Mouse (Mus musculus): ENCODE data around the gene Nap1l1.
"Not testable (repeated sequence)": the region's sequence is repeated elsewhere in the genome, so short reads cannot be mapped to it uniquely, and the experiment has no call there.

The Nap1l1 gene

GRCm38 (mm10) chr10:111479599-111479998, 6.6 kb downstream of the Nap1l1 start:
- no peak for DNase-seq (ENCODE audit: low spot score)

GRCm38 (mm10) chr10:111482654-111483053, 9.6 kb downstream of the Nap1l1 start:
- no peak for DNase-seq (ENCODE audit: low spot score)

- DNase-seq (ENCODE audit: low spot score), result no peak
Observed at GRCm38 (mm10) chr10:111484079-111484478, 11.1 kb downstream of the Nap1l1 start.

- DNase-seq (ENCODE audit: low spot score), result no peak
Observed at GRCm38 (mm10) chr10:111488793-111489192, 15.8 kb downstream of the Nap1l1 start.

- not testable (repeated sequence) for DNase-seq (ENCODE audit: low spot score)
Observed at GRCm38 (mm10) chr10:111490079-111490478, 17.1 kb downstream of the Nap1l1 start.

- no peak for DNase-seq (ENCODE audit: low spot score)
Observed at GRCm38 (mm10) chr10:111495888-111496287, 22.9 kb downstream of the Nap1l1 start.

GRCm38 (mm10) chr10:111499892-111500291, 26.9 kb downstream of the Nap1l1 start:
- DNase-seq (ENCODE audit: low spot score), result no peak

- DNase-seq (ENCODE audit: low spot score), result peak; percentile 83
Observed at GRCm38 (mm10) chr10:111503071-111503470, 30.0 kb downstream of the Nap1l1 start.

GRCm38 (mm10) chr10:111503716-111504115, 30.7 kb downstream of the Nap1l1 start:
- DNase-seq (ENCODE audit: low spot score), result no peak

- DNase-seq (ENCODE audit: low spot score), result no peak
Observed at GRCm38 (mm10) chr10:111504606-111505005, 31.6 kb downstream of the Nap1l1 start.

- no peak for DNase-seq (ENCODE audit: low spot score)
Observed at GRCm38 (mm10) chr10:111505406-111505805, 32.4 kb downstream of the Nap1l1 start.

- DNase-seq (ENCODE audit: low spot score), result peak; percentile 91
Observed at GRCm38 (mm10) chr10:111506101-111506925, 33.3 kb downstream of the Nap1l1 start, which contains the start of gene Phlda1. Phlda1 (plus strand) TSS chr10:111506286.

- no peak for DNase-seq (ENCODE audit: low spot score)
Observed at GRCm38 (mm10) chr10:111506926-111507459, 34.0 kb downstream of the Nap1l1 start.

- peak; percentile 46 for DNase-seq (ENCODE audit: low spot score)
Observed at GRCm38 (mm10) chr10:111507460-111508211, 34.6 kb downstream of the Nap1l1 start.

- no peak for DNase-seq (ENCODE audit: low spot score)
Observed at GRCm38 (mm10) chr10:111508324-111509080, 35.5 kb downstream of the Nap1l1 start.

- DNase-seq (ENCODE audit: low spot score), result no peak
Observed at GRCm38 (mm10) chr10:111509103-111509784, 36.2 kb downstream of the Nap1l1 start.

GRCm38 (mm10) chr10:111509981-111510380, 37.0 kb downstream of the Nap1l1 start:
- DNase-seq (ENCODE audit: low spot score), result no peak

- DNase-seq (ENCODE audit: low spot score), result no peak
Observed at GRCm38 (mm10) chr10:111510798-111511197, 37.8 kb downstream of the Nap1l1 start.

GRCm38 (mm10) chr10:111512036-111512568, 39.1 kb downstream of the Nap1l1 start:
- DNase-seq (ENCODE audit: low spot score), result no peak

- DNase-seq (ENCODE audit: low spot score), result no peak
Observed at GRCm38 (mm10) chr10:111514282-111514885, 41.4 kb downstream of the Nap1l1 start.

Measured in layer of hippocampus, adult 11-12 months (tissue).